Mouse (Mus musculus) heart, postnatal 0 days (tissue): ENCODE data around the gene Neb.

Source experiments
- CTCF ChIP-seq: IDR thresholded peaks from 2 replicates; pipeline ENCODE4 v1.5.1; 2016; ENCODE audit warnings: antibody characterized with exemption, control low read depth, low read depth
- EP300 ChIP-seq: IDR thresholded peaks from 2 replicates; pipeline ENCODE4 v1.6.1; 2016; ENCODE audit warnings: antibody characterized with exemption, low read depth

- TF ChIP-seq EP300 (no peak), CTCF (peak; percentile 51)
These were observed 28.2 kb upstream of the Neb start for GRCm38 (mm10) chr2:52406480-52406879.
